Mouse (Mus musculus) myocyte (in vitro differentiated cells): ENCODE data around the gene Rnasel. TPM values are rescaled to one million over a fixed set of nuclear protein-coding genes. Genes with fewer than 3 reads are reported as not detected.

Experiments
- H3K27me3 ChIP-seq: one replicate; pipeline ENCODE4 v1.6.1; 2011; ENCODE audit not compliant: control insufficient read depth, insufficient read depth, insufficient read length
- H3K36me3 ChIP-seq: one replicate; pipeline ENCODE4 v1.6.1; 2011; ENCODE audit not compliant: control insufficient read depth, insufficient read depth
- H3K4me2 ChIP-seq: one replicate; pipeline ENCODE4 v1.6.1; 2011; ENCODE audit warnings: low read depth, control low read depth
- H3K4me3 ChIP-seq: one replicate; pipeline ENCODE4 v1.5.1; 2011; ENCODE audit warnings: mild to moderate bottlenecking, control low read depth, moderate library complexity
- H3K79me2 ChIP-seq: one replicate; pipeline ENCODE4 v1.6.1; 2011; ENCODE audit not compliant: control insufficient read depth, insufficient read depth
- H3ac ChIP-seq: one replicate; pipeline ENCODE4 v1.6.1; 2011; ENCODE audit not compliant: control insufficient read depth, insufficient read length
- CEBPB ChIP-seq: IDR thresholded peaks from 2 replicates; pipeline ENCODE4 v1.6.1; 2011; ENCODE audit warnings: mild to moderate bottlenecking, moderate library complexity; ENCODE audit not compliant: poor library complexity, insufficient read depth, severe bottlenecking
- E2F4 ChIP-seq: IDR thresholded peaks from one replicate; pipeline ENCODE4 v1.6.1; 2011; ENCODE audit warnings: mild to moderate bottlenecking, control low read depth, moderate library complexity; ENCODE audit not compliant: insufficient read depth
- MAX ChIP-seq: IDR thresholded peaks from one replicate; pipeline ENCODE4 v1.6.1; 2011; ENCODE audit warnings: low read depth, mild to moderate bottlenecking, control low read depth
- MYOD1 ChIP-seq, 3 experiments: IDR thresholded peaks; one replicate each; pipeline ENCODE4 v1.6.1; 2011; ENCODE audit warnings: control low read depth in 2 of 3, low read depth in 2 of 3, mild to moderate bottlenecking in 2 of 3, moderate library complexity in 1 of 3; ENCODE audit not compliant: insufficient read length in 2 of 3, control insufficient read depth in 1 of 3
- MYOG ChIP-seq, 3 experiments: IDR thresholded peaks; one replicate each; pipeline ENCODE4 v1.6.1; 2011; ENCODE audit warnings: control low read depth in 2 of 3, low read depth in 2 of 3, mild to moderate bottlenecking in 2 of 3; ENCODE audit not compliant: insufficient read length in 2 of 3, control insufficient read depth in 1 of 3, insufficient read depth in 1 of 3
- POLR2A ChIP-seq: IDR thresholded peaks from one replicate; pipeline ENCODE4 v1.6.1; 2011; ENCODE audit warnings: low read depth, mild to moderate bottlenecking, control low read depth, moderate library complexity; ENCODE audit not compliant: insufficient read length
- POLR2AphosphoS2 ChIP-seq: IDR thresholded peaks from one replicate; pipeline ENCODE4 v1.6.1; 2011; ENCODE audit warnings: low read depth, control low read depth; ENCODE audit not compliant: insufficient read length
- REST ChIP-seq: IDR thresholded peaks from one replicate; pipeline ENCODE4 v1.6.1; 2011; ENCODE audit warnings: mild to moderate bottlenecking, control low read depth, moderate library complexity; ENCODE audit not compliant: insufficient read depth, insufficient read length
- SRF ChIP-seq: IDR thresholded peaks from one replicate; pipeline ENCODE4 v1.6.1; 2011; ENCODE audit warnings: low read depth; ENCODE audit not compliant: control insufficient read depth, insufficient read length
- TCF12 ChIP-seq: IDR thresholded peaks from one replicate; pipeline ENCODE4 v1.6.1; 2011; ENCODE audit warnings: mild to moderate bottlenecking, control low read depth; ENCODE audit not compliant: poor library complexity, insufficient read depth, severe bottlenecking
- TCF3 ChIP-seq: IDR thresholded peaks from one replicate; pipeline ENCODE4 v1.6.1; 2011; ENCODE audit warnings: low read depth, control low read depth; ENCODE audit not compliant: insufficient read length
- USF1 ChIP-seq: IDR thresholded peaks from one replicate; pipeline ENCODE4 v1.6.1; 2011; ENCODE audit warnings: low read depth, mild to moderate bottlenecking, control low read depth, moderate library complexity
- polyA plus RNA-seq: library from polyadenylated mRNA; unstranded; fragments of >200 nt; fragmentation: generic; extraction: Trizol; gene quantifications from one replicate; pipeline ENCODE4 v1.2.1, GENCODE M21; 2012; ENCODE audit warnings: missing spikeins

Gene Rnasel
- polyA plus RNA-seq, 1 experiment = 0.11 TPM

- Histone ChIP-seq H3K27me3 (no peaks in the 10 kb centered on the region), H3K4me3 (no peak overlapping the region), H3K4me2 (no peak overlapping the region), H3ac (no peak overlapping the region), H3K36me3 (no peaks in the 10 kb centered on the region), H3K79me2 (no peaks in the 10 kb centered on the region)
- TF ChIP-seq USF1 = no peak
- TF ChIP-seq REST = no peak
- TF ChIP-seq TCF12 = peak; percentile 82
- TF ChIP-seq SRF = no peak
- TF ChIP-seq POLR2AphosphoS2 = no peak
- no peak for TF ChIP-seq CEBPB
- TF ChIP-seq TCF3 = peak; percentile 88
- no peak for TF ChIP-seq MAX
- TF ChIP-seq POLR2A = no peak
- TF ChIP-seq MYOG (IDR thresholded peaks at IDR 0.05; ENCODE audit: control insufficient read depth in 1 of 3, insufficient read depth in 1 of 3, insufficient read length in 2 of 3, low read depth in 2 of 3) = peak in 2 of 3 experiments; percentile 86 to 94
- peak in 2 of 3 experiments; percentile 92 to 95 for TF ChIP-seq MYOD1 (IDR thresholded peaks at IDR 0.05; ENCODE audit: control insufficient read depth in 1 of 3, insufficient read length in 2 of 3, low read depth in 2 of 3)
- no peak for TF ChIP-seq E2F4
Measured at GRCm38 (mm10) chr1:153733181-153733580, 16.0 kb upstream of the Rnasel start.

DNA sequence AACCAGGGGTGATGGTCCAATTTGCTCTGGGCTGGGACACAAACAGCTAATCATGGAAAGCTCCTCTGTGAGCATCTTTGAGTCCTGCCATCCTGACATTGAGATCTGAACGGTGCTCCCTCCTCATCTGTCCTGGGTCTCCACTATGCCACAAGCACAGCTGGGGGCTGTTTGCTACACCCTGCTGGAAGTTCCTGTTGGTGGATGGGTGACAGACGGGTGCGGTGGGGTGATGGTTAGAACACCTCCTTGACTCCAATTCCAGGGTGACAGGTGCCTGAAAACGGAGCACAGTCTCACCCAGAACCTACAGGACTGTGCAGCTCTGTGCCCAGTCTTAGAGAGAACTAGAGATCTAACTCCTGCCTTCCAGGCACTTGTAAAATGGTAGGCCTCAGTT lies 14.4 kb upstream of the Rnasel start:
- Histone ChIP-seq H3K4me3 (no peak overlapping the region), H3K36me3 (no peaks in the 10 kb centered on the region), H3K27me3 (no peaks in the 10 kb centered on the region), H3K4me2 (no peak overlapping the region), H3K79me2 (no peaks in the 10 kb centered on the region), H3ac (no peak overlapping the region)
- TF ChIP-seq POLR2AphosphoS2 (no peak), MYOG (IDR thresholded peaks at IDR 0.05; ENCODE audit: control insufficient read depth in 1 of 3, insufficient read depth in 1 of 3, insufficient read length in 2 of 3, low read depth in 2 of 3) (no peak), POLR2A (no peak)

- Histone ChIP-seq H3K4me2 (no peak overlapping the region), H3K79me2 (peaks cover 4% of the 10 kb centered on the region), H3K27me3 (no peaks in the 10 kb centered on the region), H3ac (no peak overlapping the region), H3K4me3 (no peak overlapping the region), H3K36me3 (no peaks in the 10 kb centered on the region)
- TF ChIP-seq POLR2AphosphoS2 (no peak), REST (no peak), TCF3 (no peak), MAX (no peak), TCF12 (no peak), CEBPB (no peak)
Measured at GRCm38 (mm10) chr1:153736096-153736495, 13.1 kb upstream of the Rnasel start.

DNA sequence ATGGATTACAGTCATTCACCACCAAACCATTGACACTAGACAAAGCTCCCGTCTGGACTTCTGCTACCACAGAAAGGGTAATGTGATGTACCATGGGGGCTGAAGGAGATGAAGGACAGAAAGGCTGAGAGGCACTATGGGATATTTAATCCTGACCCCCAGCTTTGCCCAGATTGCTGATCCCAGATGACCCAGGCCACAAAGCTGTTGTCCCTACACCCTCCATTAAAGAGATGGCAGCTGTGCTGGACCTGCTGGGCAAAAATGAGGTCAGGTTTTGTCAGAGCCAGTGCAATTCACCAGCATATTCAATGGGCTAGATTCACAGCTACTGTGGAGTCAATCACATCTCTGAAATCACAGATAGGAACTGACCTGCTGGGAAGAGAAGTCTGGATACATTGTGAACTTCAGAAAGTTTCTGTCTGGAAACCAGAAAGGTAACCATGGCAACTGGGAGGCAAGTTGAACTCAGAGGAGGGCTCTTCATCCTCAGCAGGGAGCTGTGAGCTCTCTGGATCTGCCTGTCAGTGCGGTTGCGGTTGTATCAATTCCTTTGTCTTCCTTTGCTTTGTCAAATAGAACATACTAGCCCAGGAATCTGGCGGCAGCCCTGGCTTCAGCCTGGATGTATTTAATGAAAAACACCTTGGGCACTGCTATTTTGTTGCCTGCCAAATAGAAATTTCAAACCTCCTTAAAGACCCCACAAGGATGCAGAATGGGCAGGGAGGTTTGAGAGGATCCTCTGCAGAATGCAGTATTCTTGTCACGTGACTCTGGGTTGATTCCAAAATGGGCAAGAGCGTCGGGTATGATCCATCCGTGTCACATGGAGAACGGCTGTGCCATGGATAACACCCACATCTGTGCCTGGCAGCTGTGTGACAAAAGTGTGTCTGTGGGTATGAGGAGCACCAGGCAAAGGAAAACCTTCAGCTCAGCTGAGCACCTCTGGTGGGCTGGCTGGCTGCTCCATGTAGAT lies 11.8 kb upstream of the Rnasel start:
- Histone ChIP-seq H3K36me3 (no peaks in the 10 kb centered on the region), H3K4me2 (no peak overlapping the region), H3K79me2 (peaks cover 4% of the 10 kb centered on the region), H3K27me3 (no peaks in the 10 kb centered on the region), H3ac (no peak overlapping the region), H3K4me3 (no peak overlapping the region)
- TF ChIP-seq TCF12 (no peak), MYOG (IDR thresholded peaks at IDR 0.05; ENCODE audit: control insufficient read depth in 1 of 3, insufficient read depth in 1 of 3, insufficient read length in 2 of 3, low read depth in 2 of 3) (peak in 1 of 3 experiments; percentile 16), MAX (no peak)

DNA sequence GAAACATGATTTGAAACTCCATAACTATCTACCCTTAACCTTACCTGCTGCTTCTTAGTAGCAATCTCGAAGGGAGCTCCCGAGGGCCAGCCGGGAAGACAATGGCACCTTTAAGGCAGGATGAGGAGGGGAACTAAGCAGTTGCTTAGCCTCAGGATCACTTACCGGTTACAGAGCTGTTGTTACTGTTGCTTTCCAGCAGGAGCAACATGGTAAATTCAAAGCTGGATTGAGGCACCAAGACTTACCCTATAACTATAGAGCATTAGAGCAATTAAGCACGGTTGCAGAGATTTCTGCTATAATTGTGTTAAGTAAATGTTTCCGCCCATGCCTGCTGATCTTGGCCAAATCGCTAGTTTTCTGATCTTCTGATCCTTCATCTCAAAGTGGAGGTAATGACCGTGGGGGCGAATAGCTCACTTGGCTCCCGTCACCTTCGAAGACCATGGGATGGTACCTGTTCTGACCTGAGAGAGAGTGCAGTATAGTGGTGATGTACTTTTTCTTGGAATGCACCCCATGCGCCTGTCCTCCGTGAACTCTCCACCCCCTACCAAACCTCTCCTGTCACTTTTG lies 9.7 kb upstream of the Rnasel start:
- TF ChIP-seq POLR2A = no peak
- TF ChIP-seq POLR2AphosphoS2 = no peak
- TF ChIP-seq MYOG (IDR thresholded peaks at IDR 0.05; ENCODE audit: control insufficient read depth in 1 of 3, insufficient read depth in 1 of 3, insufficient read length in 2 of 3, low read depth in 2 of 3) = no peak
- TF ChIP-seq MYOD1 (IDR thresholded peaks at IDR 0.05; ENCODE audit: control insufficient read depth in 1 of 3, insufficient read length in 2 of 3, low read depth in 2 of 3) = no peak
- TF ChIP-seq TCF12 = no peak
- TF ChIP-seq MAX = no peak
- TF ChIP-seq TCF3 = no peak
- no peak for TF ChIP-seq E2F4
- TF ChIP-seq CEBPB = no peak
- no peak for TF ChIP-seq USF1
- TF ChIP-seq SRF = no peak
- TF ChIP-seq REST = no peak
- Histone ChIP-seq H3K36me3 (peaks cover 3% of the 10 kb centered on the region), H3K27me3 (no peaks in the 10 kb centered on the region), H3K4me2 (peak overlapping the region; percentile 80), H3ac (no peak overlapping the region), H3K79me2 (peaks cover 4% of the 10 kb centered on the region), H3K4me3 (peak overlapping the region; percentile 39)
